Mouse (Mus musculus) mouse embryonic stem cell (cell line): ENCODE data around the gene Dock8.

Experiments used
- in situ Hi-C, 2 experiments: fragments of 300-500 bp; cut with MboI; formaldehyde crosslinking; loops; 1 replicate in 1 of 2; 3 replicates in 1 of 2; pipeline ENCODE4 v1.14.3; 2019 to 2020; ENCODE audit warnings: low sequenced_read_pairs in 2 of 2, low pct_unique_long_range_greater_than_20kb in 1 of 2, mixed read lengths in 1 of 2; ENCODE audit not compliant: unreplicated experiment in 1 of 2

Gene Dock8

DNA sequence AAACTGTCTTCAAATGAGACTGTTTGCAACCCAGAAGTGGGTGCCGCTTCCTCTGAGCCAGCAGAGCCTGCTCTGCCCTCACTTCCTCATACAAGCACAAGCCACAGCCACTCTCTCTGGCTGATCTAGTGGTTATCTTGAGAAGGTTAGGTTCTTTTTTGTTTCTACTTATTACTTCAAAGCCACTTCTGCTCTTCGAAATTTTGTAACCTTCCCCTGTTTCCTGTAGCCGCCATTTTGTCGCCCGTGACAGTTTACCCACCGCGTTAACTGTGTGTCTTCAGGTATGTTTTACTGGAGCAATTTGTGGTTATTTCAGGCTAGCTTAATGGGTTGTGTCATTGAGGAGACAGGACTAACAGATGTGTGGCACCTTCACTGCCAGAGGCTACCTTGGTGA, 53.0 kb downstream of the Dock8 start:
- in situ Hi-C loops: no loop called here

GRCm38 (mm10) chr19:25053152-25053551, 53.8 kb downstream of the Dock8 start:
- in situ Hi-C loops: no loop called here

- in situ Hi-C loops: no loop called here
These were observed 55.7 kb downstream of the Dock8 start for GRCm38 (mm10) chr19:25055025-25055424.

- in situ Hi-C loops: no loop called here
These were observed 56.2 kb downstream of the Dock8 start for GRCm38 (mm10) chr19:25055559-25055958.

DNA sequence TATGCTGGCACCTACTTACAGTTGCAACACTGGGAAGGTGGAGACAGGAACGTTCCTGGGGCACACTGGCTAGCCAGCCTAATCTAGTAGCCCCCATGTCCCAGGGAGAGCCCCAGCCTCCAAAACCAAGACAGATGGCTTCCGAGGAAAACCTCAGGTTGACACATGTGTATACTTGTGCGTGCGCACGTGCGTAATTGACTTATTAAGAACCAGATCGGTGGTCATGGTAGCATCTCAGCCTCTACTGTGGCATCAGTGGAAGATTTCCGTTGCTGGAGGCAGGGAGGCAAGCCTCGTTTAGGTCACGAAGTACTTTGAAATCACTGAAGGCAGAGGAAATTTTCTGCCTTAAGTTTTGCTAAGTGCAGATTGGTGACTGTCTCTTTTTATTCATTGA, 56.9 kb downstream of the Dock8 start:
- in situ Hi-C loops: no loop called here

DNA sequence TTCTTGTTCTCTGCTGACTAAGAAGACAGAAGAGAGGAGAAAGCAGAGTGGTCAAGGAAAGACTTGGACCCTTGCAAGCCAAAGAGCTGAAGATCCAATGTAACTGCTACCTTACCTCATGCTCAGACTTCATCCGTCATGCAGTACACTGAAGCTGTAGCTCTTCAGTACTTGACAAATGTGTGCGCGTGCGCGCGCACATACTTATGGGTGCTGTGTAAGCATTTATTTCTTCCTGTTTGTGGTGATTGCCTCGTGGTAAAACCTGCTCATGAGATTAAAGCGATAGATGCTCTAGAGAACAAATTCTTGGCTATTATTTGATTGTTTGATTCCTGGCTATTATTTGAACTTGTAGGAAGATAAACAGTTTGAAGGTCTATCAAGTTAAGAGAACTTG, 58.5 kb downstream of the Dock8 start:
- in situ Hi-C loops: no loop called here

DNA sequence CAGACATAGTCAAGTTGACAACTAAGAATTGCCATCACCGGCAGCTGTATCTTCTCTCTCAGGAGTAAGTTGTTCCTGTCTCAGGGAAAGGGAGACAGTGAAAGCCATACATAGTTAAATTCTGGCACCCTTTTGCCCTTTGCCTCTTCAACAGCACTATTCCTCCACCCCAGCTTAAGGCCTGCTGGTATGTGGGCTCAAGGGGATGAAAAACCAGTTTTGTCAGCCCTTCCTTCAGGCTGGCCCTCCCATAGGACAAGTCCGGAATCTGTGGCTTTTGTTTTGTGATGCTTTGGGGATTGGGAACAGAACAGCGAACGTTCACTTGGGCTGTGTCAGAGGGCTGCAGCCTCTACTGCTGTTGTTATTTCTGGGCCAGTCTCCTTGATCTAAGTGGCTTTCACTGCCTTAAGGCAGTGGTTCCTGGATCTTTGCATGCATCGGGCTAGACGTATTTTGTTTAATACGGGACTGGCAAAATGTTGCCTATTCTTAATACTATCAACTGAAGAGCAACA, 60.6 kb downstream of the Dock8 start:
- in situ Hi-C loops: no loop called here

- in situ Hi-C loops: no loop called here
These were observed 61.0 kb downstream of the Dock8 start for GRCm38 (mm10) chr19:25060375-25060774.

- in situ Hi-C loops: no loop called here
These were observed 63.0 kb downstream of the Dock8 start for GRCm38 (mm10) chr19:25062188-25062856.

- in situ Hi-C loops: no loop called here
These were observed 63.5 kb downstream of the Dock8 start for GRCm38 (mm10) chr19:25062857-25063240.

DNA sequence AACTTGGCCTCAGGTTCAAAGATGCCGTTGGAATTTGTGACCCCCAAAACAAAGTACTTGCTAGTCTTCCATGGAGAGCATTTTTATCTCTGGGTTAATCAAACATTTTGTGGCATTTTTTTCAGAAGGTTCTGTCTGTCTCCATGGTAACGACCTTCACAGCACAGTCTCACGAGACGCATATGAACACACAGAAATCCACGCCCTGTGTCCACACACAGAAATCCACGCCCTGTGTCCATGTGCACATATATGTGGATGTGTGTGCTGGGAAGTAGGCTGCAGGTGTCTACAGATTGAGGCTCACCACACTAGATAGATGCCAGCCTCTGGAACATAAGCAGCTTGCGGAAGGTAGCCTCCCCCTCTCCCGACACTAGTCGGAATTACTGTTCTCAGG, 66.9 kb downstream of the Dock8 start:
- in situ Hi-C loops: no loop called here

DNA sequence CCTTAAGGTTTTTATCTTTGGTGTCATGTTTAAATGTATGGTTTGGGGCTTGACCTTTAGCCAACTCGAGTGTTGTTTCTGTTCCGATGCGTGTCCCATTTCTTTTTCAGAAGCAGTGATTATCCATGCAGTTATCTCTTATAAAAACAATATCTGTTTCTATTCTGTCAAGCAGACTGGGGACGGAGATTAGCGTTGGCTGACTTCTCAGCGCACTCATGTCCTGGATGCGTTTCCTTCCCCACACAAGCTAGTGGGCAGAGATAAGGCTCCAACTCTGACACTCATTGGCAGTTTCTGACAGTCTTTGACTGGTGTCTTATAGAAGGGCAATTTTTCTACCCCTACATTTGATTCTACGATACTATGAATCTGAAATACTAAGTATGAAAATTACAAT, 69.2 kb downstream of the Dock8 start:
- in situ Hi-C loops: no loop called here

DNA sequence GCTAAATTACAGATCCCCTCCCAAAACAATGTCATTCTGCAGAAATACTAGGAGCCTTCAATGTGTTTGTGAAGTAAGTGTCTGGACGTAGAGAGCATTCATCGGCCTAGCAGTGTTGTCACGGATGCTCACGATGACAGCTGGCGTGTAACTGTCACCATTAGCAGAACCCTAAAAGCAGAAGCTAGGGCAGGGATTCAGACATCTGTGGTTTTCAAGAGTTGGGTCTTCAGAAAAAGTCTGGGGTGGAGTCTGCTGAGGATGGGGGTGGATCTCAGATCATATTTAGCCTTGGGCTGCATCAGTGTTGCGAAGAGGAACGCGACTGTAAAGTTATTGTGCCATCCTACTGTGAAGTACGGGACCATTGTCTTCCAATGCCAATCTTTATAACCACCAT, 73.2 kb downstream of the Dock8 start:
- in situ Hi-C loops: no loop called here

GRCm38 (mm10) chr19:25074741-25075140, 75.4 kb downstream of the Dock8 start:
- in situ Hi-C loops: no loop called here

- in situ Hi-C loops: no loop called here
These were observed 78.3 kb downstream of the Dock8 start for GRCm38 (mm10) chr19:25077636-25078035.

GRCm38 (mm10) chr19:25078130-25078529, 78.8 kb downstream of the Dock8 start:
- in situ Hi-C loops: no loop called here

DNA sequence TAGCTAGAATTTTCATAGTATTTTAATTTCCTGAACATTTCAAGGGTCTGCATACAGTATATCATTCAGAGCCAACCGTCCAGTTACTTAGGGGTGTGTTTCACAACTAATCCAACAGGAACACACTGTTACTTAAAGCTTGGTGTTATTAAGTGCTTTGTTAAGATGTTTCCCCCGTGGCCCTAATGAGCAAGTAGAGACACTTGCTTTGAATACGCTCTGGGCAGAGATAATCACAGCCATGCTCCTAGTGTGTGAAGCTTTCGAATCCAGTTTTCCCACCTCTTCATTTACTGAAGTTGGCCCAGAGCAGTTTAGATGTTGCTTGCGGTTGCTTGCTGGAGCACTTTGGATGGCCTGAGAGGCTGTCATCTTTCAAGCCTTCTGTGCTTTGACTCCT, 80.8 kb downstream of the Dock8 start:
- in situ Hi-C loops: no loop called here

GRCm38 (mm10) chr19:25082839-25083238, 83.5 kb downstream of the Dock8 start:
- in situ Hi-C loops: no loop called here

- in situ Hi-C loops: no loop called here
These were observed 87.8 kb downstream of the Dock8 start for GRCm38 (mm10) chr19:25087181-25087580.

DNA sequence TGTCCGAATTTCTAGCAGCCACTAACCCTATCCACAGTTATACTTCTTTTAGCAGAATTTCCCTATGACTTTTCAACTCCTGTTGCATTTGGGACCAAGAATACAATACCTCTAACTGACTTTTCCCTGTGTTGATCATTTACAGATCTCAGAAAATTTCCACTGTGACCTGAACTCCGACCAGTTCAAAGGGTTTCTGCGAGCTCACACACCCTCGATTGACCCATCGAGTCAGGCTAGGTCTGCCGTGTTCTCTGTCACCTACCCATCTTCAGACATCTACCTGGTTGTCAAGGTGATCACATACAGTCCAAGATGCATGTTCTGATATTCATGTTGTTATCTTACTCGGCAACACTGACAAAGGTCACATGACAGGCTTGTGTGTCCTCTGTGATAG, 90.4 kb downstream of the Dock8 start:
- in situ Hi-C loops: no loop called here

DNA sequence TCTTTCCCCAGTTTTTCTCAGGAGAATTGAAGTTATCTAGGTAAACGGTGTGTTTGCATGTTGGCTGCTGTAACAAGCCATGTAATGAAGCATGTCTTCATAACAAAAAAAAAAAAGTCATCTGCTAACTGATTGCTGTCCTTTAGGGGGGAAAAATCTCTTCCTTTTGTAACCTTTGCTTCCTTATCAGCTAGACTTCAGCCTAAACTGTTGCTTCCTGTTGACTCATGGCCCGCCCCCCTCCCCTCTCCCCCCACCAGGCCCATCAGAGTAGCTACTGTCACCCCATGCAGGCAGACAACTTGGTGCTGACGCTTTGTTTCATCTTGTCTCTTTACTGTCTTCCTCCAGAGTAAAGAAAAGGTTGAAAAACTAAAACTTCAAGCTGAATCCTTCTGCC, 95.8 kb downstream of the Dock8 start:
- in situ Hi-C loops: no loop called here
